Mouse (Mus musculus) macrophage (primary cell): Measurements from ENCODE around the gene Specc1. TPM values are rescaled to one million over a fixed set of nuclear protein-coding genes. Genes with fewer than 3 reads are reported as not detected.

Source experiments
- H3K27ac ChIP-seq: fragments of 350-480 bp; formaldehyde crosslinking; 2 replicates; pipeline ENCODE4 v1.9.0; 2021
- H3K36me3 ChIP-seq: fragments of 350-480 bp; formaldehyde crosslinking; 2 replicates; pipeline ENCODE4 v1.9.0; 2021; ENCODE audit errors: inconsistent target
- H3K4me3 ChIP-seq: fragments of 350-480 bp; formaldehyde crosslinking; 2 replicates; pipeline ENCODE4 v1.9.0; 2021; ENCODE audit errors: inconsistent target
- H3K79me2 ChIP-seq: fragments of 350-480 bp; formaldehyde crosslinking; 2 replicates; pipeline ENCODE4 v1.9.0; 2021; ENCODE audit errors: inconsistent target
- WGBS: methylation state at CpG from one replicate; pipeline ENCODE4 v1.1.7; 2026; ENCODE audit warnings: inconsistent platforms; ENCODE audit not compliant: missing documents; 5-methylcytosine and 5-hydroxymethylcytosine counted together
- polyA plus RNA-seq: library from polyadenylated mRNA; stranded (reverse); fragments of 250-400 nt; gene quantifications from 3 replicates; pipeline ENCODE4 v1.2.4, GENCODE M21; 2018; ENCODE audit warnings: inconsistent platforms

Specc1 gene
- polyA plus RNA-seq, 1 experiment from 2014 or later = 116 TPM

- Histone ChIP-seq H3K27ac (no peak overlapping the region), H3K4me3 (no peak overlapping the region), H3K36me3 (no peaks in the 10 kb centered on the region), H3K79me2 (peaks cover 39% of the 10 kb centered on the region)
- 84% methylated on average over 6 of the region's 6 CpGs for WGBS
Observed at GRCm38 (mm10) chr11:62090321-62090720, 133.8 kb downstream of the Specc1 start.

GRCm38 (mm10) chr11:62103380-62103911 lies 146.9 kb downstream of the Specc1 start:
- H3K27ac ChIP-seq = peak overlapping the region; percentile 24
- WGBS = 12% methylated on average over 3 of the region's 3 CpGs
- H3K4me3 ChIP-seq = no peak overlapping the region

GRCm38 (mm10) chr11:62106401-62106871 lies 149.9 kb downstream of the Specc1 start:
- H3K36me3 ChIP-seq = no peaks in the 10 kb centered on the region
- 100% methylated on average over 1 of the region's 1 CpGs for WGBS
- no peak overlapping the region for H3K4me3 ChIP-seq
- peaks cover 64% of the 10 kb centered on the region for H3K79me2 ChIP-seq
- no peak overlapping the region for H3K27ac ChIP-seq

More at GRCm38 (mm10) chr11:62103380-62103911, 146.9 kb downstream of the Specc1 start:
- peaks cover 53% of the 10 kb centered on the region for H3K79me2 ChIP-seq
- H3K36me3 ChIP-seq = no peaks in the 10 kb centered on the region

- 96% methylated on average over 2 of the region's 2 CpGs for WGBS
- Histone ChIP-seq H3K79me2 (peaks cover 64% of the 10 kb centered on the region), H3K4me3 (no peak overlapping the region), H3K27ac (no peak overlapping the region), H3K36me3 (no peaks in the 10 kb centered on the region)
Observed at GRCm38 (mm10) chr11:62107272-62107836, 150.8 kb downstream of the Specc1 start.

DNA sequence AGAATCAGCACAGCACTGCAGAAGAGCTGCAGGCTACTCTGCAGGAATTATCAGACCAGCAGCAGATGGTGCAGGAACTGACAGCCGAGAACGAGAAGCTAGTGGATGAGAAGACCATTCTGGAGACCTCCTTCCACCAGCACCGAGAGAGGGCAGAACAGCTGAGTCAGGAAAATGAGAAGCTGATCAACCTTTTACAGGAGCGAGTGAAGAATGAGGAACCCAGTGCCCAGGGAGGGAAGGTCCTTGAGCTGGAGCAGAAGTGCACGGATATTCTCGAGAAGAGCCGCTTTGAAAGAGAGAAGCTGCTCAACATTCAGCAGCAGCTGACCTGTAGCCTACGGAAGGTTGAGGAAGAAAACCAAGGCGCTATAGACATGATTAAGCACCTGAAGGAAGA lies 162.0 kb downstream of the Specc1 start:
- 35% methylated on average over 9 of the region's 9 CpGs for WGBS
- Histone ChIP-seq H3K27ac (no peak overlapping the region), H3K4me3 (no peak overlapping the region), H3K79me2 (peaks cover 40% of the 10 kb centered on the region), H3K36me3 (no peaks in the 10 kb centered on the region)

DNA sequence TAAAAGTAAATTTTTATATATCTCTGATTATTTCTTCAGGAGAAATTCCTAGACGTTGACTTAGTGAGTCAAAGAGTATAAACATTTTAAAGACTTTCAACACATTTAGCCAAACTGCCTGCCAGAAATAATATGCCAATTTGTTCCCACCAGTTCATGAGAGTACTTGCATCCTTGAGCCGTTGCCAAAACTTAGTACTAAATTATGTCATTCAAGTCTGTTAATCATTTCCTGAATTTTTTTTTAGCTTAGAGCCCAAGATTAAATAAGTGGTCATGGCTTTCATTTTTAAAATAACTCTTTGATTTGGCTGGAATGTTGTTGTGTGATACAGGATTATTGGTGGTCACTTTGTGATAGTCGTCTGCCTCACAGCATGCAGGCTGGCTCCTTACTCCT lies 163.3 kb downstream of the Specc1 start:
- no peak overlapping the region for H3K27ac ChIP-seq
- H3K79me2 ChIP-seq = peaks cover 54% of the 10 kb centered on the region
- no peaks in the 10 kb centered on the region for H3K36me3 ChIP-seq
- 38% methylated on average over 3 of the region's 3 CpGs for WGBS
- no peak overlapping the region for H3K4me3 ChIP-seq

DNA sequence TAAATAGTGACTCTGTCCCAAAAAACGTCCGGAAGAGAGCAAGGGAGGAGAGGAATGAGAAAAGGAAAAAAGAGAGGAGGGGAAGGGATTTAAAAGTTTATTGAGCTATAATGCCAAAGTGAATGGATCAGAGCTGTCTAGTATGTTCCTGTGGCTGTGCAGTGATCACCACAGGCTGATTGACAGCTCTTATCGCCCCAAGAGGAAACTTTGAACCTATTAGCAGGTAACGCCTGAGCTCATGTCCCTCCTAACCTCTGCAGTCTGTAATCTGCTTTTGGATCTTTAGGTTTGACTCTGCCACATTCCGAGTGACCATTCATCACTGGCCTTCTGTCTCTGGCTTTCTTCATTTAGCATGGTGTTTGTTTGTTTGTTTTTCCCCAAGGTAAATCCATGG lies 164.8 kb downstream of the Specc1 start:
- H3K27ac ChIP-seq = no peak overlapping the region
- H3K79me2 ChIP-seq = peaks cover 68% of the 10 kb centered on the region
- 93% methylated on average over 5 of the region's 5 CpGs for WGBS
- H3K36me3 ChIP-seq = no peaks in the 10 kb centered on the region
- no peak overlapping the region for H3K4me3 ChIP-seq

DNA sequence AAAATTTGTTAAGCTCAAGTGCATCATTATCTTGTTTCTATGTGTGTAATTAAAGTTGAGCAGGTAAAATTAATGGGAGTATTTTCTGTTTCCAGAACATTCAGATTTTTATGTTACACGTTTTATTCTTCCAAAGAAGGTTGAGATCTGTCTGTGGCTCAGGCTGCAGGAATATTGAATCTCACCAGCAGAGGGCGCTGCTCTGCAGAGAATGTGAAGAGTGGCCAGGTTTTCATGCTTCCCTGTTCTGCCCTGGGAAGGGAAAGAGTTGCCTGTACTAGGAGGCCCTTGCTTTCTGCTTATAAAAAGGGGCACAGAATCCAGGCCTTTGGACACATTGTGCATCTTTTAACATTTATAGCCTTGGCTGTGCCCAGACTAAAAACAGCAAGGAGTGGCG lies 171.1 kb downstream of the Specc1 start:
- no peak overlapping the region for H3K4me3 ChIP-seq
- 44% methylated on average over 3 of the region's 3 CpGs for WGBS
- H3K79me2 ChIP-seq = peaks cover 38% of the 10 kb centered on the region
- no peak overlapping the region for H3K27ac ChIP-seq
- peaks cover 28% of the 10 kb centered on the region for H3K36me3 ChIP-seq

DNA sequence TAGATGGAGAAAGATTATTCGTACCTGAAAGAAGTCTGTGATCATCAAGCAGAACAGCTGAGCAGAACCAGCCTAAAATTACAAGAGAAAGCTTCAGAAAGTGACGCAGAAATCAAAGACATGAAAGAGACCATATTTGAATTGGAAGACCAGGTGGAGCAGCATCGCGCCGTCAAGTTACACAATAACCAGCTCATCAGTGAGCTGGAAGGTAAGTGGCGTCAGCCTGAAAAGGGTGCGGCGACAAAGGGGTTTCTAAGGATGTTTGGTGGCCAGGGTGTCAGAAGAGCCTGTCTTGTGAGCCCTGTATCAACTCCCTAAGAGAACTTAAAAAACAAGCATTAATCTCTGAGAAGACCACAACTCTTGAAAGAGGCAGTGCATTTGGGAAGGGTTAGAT lies 171.6 kb downstream of the Specc1 start:
- WGBS = 80% methylated on average over 8 of the region's 8 CpGs
- H3K4me3 ChIP-seq = no peak overlapping the region
- no peak overlapping the region for H3K27ac ChIP-seq
- peaks cover 33% of the 10 kb centered on the region for H3K79me2 ChIP-seq
- H3K36me3 ChIP-seq = peaks cover 33% of the 10 kb centered on the region

DNA sequence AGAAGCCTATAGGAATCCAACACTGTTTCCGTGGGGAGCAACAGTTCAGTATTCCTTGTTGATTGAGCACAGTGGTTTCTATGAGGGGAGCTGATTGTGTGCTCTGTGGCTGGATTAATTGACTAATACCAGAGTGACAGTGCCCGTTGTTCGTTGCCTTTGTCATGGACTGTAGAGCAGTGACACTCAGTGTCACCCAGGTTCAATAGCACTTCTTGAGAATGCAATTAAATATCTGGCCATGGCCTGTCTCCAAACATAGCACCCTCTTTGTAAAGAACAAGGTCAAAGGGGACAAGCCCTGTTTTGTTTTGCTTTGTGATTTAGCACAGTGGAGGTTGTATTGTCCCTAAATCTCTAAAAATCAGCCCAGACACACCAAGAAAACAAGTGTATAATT lies 173.6 kb downstream of the Specc1 start:
- H3K79me2 ChIP-seq = peaks cover 13% of the 10 kb centered on the region; the same call in 1 of the 2 replicates
- no peak overlapping the region for H3K4me3 ChIP-seq
- no peak overlapping the region for H3K27ac ChIP-seq
- 97% methylated on average over 3 of the region's 3 CpGs for WGBS
- peaks cover 50% of the 10 kb centered on the region for H3K36me3 ChIP-seq

GRCm38 (mm10) chr11:62130685-62131295 lies 174.2 kb downstream of the Specc1 start:
- Histone ChIP-seq H3K4me3 (no peak overlapping the region), H3K79me2 (peaks cover 7% of the 10 kb centered on the region; the same call in 1 of the 2 replicates), H3K36me3 (peaks cover 50% of the 10 kb centered on the region), H3K27ac (no peak overlapping the region)
- 51% methylated on average over 2 of the region's 2 CpGs for WGBS

DNA sequence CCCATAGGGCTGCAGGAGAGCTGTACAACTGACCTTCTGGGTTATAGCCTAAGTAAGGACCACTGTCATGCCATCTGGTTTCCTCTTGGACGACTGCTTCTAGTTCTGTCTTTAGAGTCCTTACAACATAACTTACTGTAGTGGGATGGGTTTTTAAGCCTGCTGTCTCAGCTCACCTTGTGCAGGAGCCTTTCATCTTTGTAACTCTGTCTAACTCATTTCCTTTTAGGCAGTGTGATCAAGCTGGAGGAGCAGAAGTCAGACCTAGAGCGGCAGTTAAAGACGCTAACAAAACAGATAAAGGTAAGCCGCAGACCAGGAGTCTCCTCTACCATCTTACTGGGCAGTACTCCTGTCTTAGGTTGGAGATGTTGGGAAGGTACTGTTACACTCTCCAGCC lies 175.0 kb downstream of the Specc1 start:
- Histone ChIP-seq H3K36me3 (peaks cover 50% of the 10 kb centered on the region), H3K79me2 (no peaks in the 10 kb centered on the region), H3K4me3 (no peak overlapping the region), H3K27ac (no peak overlapping the region)
- WGBS = 70% methylated on average over 4 of the region's 4 CpGs

GRCm38 (mm10) chr11:62134191-62134590 lies 177.6 kb downstream of the Specc1 start:
- peaks cover 40% of the 10 kb centered on the region for H3K36me3 ChIP-seq
- no peaks in the 10 kb centered on the region for H3K79me2 ChIP-seq
- no peak overlapping the region for H3K4me3 ChIP-seq
- 97% methylated on average over 2 of the region's 2 CpGs for WGBS
- no peak overlapping the region for H3K27ac ChIP-seq

- Histone ChIP-seq H3K27ac (no peak overlapping the region), H3K79me2 (no peaks in the 10 kb centered on the region), H3K36me3 (peaks cover 17% of the 10 kb centered on the region; the same call in 1 of the 2 replicates), H3K4me3 (no peak overlapping the region)
- 92% methylated on average over 7 of the region's 7 CpGs for WGBS
Observed at GRCm38 (mm10) chr11:62145216-62146110, 188.9 kb downstream of the Specc1 start.
